Mouse (Mus musculus) cerebral cortex, adult 2 months (tissue): ENCODE data around the gene Lef1.

Source experiments
- WGBS: fragments of 180-500 bp; shearing (Covaris S2); methylation state at CpG from one replicate; pipeline ENCODE4 v1.1.7; 2018; 5-methylcytosine and 5-hydroxymethylcytosine counted together

Lef1 gene

GRCm38 (mm10) chr3:131190239-131190638 lies 80.0 kb downstream of the Lef1 start:
- 57% methylated on average over 11 of the region's 11 CpGs for WGBS

- 82% methylated on average over 19 of the region's 19 CpGs for WGBS
Measured at GRCm38 (mm10) chr3:131190671-131191367, 80.5 kb downstream of the Lef1 start.

DNA sequence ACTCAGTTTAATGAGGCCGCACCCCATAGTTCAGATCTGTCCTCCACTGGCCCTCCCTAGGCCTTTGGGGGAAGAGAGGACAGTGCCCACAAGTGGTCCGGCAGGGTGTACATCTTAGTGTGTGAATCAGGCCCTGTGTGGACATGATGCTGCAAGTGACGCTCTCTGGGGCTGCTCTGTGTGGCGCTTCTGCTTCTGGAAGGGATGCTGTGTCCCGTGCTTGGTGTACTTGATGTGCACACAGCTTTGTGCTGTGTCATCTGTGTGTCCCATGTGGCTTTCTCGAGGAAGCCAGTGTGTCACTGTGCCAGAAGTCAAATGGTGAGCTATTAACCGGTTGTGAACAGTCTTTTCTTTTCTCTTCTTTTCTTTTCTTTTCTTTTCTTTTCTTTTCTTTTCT lies 81.2 kb downstream of the Lef1 start:
- WGBS = 72% methylated on average over 7 of the region's 7 CpGs

DNA sequence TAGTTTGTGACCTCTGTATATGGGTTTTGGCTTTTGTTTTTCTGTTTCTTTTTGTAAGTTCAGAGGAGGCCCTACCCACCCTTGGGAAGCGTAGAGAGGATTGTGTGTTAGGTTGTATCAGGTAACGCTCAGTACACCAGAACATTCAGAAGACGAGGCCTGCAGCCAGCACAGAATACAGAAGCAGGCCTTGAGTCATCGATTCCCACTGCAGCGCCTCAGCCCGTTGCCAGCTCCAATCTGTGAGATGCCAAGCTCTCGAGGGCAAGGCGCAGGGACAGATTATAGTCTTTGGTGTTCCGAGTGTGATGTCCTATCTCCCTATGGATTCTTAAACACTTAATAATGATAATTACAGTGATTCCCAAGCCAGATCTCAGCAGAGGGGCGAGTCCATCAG lies 85.8 kb downstream of the Lef1 start:
- 56% methylated on average over 10 of the region's 10 CpGs for WGBS

GRCm38 (mm10) chr3:131196507-131197019 lies 86.3 kb downstream of the Lef1 start:
- 83% methylated on average over 8 of the region's 8 CpGs for WGBS

DNA sequence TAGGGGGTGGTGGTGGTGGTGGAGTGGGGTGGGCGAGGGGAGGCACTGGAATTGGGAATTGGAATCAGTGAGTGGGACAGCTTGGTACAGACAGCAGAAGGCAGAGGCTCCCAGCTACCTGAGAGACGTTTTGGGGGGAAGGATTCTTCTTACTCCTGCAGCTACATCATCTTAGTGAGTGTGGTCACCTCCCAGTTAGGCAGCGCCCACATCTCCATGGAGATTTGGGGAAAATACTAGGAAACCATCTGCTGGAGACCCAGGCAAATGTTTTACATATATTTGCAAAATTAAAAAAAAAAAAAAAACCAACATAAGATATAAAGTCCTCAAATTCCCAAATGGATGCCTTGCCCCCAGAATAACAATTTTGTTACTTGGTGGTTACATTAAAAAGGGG lies 88.7 kb downstream of the Lef1 start:
- 65% methylated on average over 3 of the region's 3 CpGs for WGBS

DNA sequence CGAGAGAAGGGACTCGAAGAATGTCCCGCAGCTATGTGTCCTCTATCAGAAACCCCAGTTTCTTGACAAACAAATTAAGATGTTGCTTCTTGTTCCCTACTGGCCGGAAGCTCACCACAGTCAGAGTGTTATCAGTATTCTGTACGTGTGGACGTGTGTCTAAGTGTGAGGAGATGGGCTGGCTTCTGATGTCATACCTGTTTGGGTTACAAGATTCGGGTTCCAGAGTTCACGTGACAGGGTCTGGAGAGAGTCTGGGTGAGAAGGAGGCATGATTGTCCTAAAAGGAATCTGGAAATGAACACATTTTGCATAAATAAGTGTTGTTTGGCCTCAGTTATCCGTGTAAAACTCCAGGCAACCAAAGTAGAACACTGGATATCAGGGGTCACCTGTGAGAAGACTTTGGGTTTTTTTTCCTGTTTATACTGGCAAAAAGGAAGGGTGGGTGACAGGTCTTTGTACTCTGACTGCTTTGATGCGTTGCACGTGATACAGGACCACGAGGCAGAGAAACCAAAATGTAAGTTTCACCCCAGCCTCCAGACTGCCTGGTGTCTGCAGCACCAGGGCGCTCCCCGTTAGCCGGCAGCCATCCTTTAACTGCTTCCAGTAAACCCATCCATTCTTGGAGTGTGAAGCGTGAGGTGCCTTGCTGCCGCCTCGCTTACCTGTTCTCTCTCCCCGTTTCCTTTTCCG lies 89.5 kb downstream of the Lef1 start:
- WGBS = 60% methylated on average over 20 of the region's 20 CpGs

- 68% methylated on average over 7 of the region's 7 CpGs for WGBS
Measured at GRCm38 (mm10) chr3:131202311-131202710, 92.0 kb downstream of the Lef1 start.

- 76% methylated on average over 5 of the region's 5 CpGs for WGBS
Measured at GRCm38 (mm10) chr3:131207846-131208245, 97.6 kb downstream of the Lef1 start.

DNA sequence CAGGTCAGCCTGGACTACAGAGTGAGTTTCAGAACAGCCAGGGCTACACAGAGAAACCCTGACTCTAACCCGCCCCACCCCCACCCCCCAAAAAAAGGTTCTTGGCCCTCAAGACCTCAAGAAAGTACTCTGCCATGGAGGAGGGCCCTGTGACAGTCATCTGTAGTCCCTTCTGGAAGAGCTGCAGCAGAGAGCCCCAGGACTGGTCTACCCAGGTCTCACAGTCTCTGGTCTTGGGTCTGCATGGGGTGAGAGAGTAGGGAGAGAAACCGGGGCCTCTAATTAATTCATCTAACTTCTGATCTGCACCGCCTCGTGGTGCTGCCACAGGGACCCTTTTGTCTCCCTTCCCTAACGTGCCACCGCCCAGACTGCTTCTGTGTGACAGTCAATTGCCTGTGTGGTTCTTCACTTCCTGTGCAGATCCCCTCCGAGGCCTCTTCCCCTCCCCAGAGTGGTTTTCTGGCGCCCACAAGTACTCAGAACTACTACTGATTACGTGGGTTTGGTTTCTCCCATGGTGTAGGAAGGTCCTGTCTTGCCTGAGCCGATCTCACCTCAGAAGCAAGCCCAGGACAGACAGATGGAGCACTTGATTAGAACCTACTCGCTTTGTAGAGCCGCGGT lies 98.1 kb downstream of the Lef1 start:
- 67% methylated on average over 13 of the region's 13 CpGs for WGBS

GRCm38 (mm10) chr3:131212200-131212599 lies 101.9 kb downstream of the Lef1 start:
- WGBS = 84% methylated on average over 7 of the region's 7 CpGs

DNA sequence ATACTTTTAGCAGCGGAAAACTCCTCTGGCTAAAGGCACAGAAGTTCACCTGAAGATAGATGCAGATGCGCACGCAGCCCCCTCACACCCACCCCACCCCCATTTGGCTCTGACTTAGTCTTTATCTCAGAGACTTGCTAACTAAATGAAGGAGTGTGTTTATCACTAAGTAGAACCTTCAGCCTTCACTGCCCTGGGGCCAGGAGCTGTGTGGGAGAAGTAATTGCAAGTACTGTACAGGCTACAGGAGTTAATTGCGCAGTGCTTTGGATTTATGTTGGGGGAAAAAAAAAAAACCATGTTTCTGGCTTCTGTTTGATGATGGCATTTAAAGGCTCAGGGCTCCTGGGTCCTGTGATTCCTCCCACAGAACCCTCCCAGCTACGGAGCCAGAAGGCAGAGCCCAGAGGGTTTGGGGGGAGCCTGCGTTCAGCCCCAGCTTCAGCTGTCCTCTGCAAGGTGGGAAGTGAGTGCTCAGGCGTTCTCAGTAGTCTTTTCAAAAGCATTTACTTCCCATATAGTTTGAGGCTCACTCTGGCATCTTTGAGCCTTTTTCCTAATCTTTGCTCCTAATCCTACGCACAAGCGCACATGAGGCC lies 103.9 kb downstream of the Lef1 start:
- 86% methylated on average over 9 of the region's 9 CpGs for WGBS

GRCm38 (mm10) chr3:131214841-131215240 lies 104.6 kb downstream of the Lef1 start:
- 61% methylated on average over 9 of the region's 9 CpGs for WGBS

- 92% methylated on average over 14 of the region's 14 CpGs for WGBS
Measured at GRCm38 (mm10) chr3:131218636-131219390, 108.5 kb downstream of the Lef1 start.

DNA sequence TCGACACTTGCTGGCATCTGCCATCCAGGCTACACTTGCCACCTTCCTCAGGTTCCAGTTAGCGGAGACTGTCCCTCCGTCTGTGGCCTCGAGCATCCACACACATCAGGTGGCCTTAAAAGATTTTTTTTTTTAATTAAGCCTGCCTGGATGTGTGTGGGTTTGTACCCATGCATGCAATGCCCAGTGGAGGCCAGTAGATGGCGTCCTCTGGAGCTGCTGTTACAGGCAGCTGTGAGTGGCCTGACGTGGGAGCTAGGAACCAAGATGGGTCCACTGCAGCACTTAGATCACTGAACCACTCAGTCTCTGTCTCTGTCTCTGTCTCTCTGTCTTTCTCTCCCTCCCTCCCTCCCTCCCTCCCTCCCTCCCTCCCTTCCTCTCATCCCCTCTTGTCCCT lies 117.8 kb downstream of the Lef1 start:
- 78% methylated on average over 6 of the region's 6 CpGs for WGBS

DNA sequence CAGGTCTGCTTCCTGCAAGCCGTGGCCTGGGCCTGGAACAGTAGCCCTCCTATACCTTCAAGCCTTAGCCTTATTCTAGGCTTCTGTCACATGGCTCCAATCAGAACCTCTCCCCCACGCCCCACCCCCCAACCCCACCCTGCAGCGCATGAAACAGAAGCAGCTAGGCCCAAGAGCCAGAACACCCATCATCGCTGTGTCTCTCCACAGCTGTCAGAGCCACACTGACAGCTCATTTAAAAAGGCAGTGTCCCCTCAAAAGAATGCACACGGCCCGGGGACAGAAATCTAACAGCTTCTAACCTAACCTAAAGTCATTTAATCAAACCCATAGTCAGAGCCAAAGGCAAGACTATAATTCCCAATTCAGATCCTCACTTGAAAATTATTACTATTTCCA lies 126.8 kb downstream of the Lef1 start:
- 89% methylated on average over 6 of the region's 6 CpGs for WGBS

DNA sequence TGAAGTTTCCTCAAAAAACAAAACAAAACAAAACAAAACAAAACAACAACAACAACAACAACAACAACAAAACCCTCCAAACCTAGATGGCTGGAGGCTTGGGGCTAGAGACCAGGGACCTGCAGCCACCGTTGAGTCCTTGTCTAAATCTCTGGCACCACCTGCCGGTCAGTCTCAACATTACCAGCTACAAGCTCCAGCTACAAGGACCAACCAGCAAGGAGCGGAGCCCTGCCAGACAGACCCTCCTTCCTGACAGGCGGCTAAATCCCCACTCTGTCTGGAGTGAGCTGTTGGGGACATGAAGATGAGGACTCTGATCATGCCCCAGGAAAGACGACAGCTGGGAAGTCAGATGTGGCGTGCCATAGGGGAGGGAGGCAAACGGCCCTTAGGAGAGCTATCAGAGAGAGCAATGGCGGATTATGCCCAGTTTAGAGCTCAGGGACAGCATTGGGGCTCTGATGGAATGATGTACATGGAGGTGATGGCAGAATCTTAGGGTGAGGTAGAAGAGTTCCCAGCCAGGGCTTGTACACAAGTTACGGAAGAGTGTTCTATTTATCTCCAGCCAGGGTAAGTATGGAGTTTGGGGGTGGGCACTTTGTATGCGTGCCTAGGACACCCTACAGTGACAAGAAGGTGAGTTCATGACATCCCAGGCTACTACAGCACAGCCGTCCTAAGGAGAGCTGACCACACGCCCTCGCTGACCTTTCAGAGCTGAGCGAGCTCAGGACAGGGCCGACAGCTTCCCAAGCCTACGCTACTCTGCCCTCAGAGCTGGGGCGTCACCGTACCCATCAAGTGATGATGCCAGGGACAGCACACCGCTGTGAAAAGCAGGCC lies 127.7 kb downstream of the Lef1 start:
- WGBS = 63% methylated on average over 19 of the region's 19 CpGs

- WGBS = 51% methylated on average over 11 of the region's 11 CpGs
Measured at GRCm38 (mm10) chr3:131245766-131246578, 135.7 kb downstream of the Lef1 start.

GRCm38 (mm10) chr3:131246579-131247046 lies 136.3 kb downstream of the Lef1 start:
- WGBS = 92% methylated on average over 8 of the region's 8 CpGs

DNA sequence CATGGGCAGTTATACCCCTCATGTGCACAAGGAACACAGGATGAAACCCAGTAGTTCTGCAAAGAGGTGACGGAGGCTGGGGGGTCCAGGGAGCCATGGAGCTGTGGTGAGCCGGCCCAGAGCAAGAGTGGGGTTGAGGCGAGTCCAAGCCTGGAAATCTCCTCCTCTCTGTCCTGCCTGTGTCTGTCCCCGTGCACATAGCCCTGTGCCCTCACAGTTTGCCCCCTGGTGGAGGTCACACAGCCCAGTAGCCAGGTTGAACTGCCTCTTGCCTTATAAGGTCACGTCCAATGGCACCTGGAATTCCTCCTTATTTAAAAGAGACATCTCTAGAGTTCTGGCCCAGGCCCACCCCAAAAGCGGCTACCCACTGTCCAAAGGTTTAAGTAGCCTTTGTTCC lies 137.2 kb downstream of the Lef1 start:
- 91% methylated on average over 6 of the region's 6 CpGs for WGBS
